In the genomic region with DNA sequence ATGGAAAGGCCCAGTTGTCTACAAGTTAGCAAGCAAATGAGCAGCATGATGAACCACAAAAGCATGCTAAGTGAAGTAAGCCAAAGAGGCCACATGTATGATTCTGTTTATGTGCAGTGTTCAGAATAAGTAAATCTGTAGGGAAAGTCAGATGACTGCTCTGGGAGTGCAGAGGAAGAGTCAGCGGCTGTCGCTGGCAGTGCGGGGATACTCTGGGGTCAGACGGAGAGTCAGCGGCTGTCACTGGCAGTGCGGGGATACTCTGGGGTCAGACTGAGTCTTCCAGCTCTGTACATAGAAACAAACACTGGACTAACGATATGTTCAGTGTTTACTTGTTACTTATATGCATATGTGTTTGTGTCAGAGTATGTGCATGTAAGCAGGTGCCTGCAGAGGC, we compare ENCODE assay signal across 23 mouse cellular contexts.
"Had no signal": no experiment of that assay in that cellular context is flagged by ENCODE, and none has a peak within 500 bp of the region (broad histone marks: within the 10 kb centered on the region; RNA-seq: fewer than 3 reads in every experiment).

No protein-coding gene starts in this region.

- ATAC-seq: liver, embryonic 12.5 days had no signal

- H3K27ac ChIP-seq: limb, embryonic 10.5 days; limb, embryonic 13.5 days; liver, embryonic 12.5 days; liver, embryonic 15.5 days; lung, embryonic 15.5 days; neural tube, embryonic 13.5 days; stomach, postnatal 0 days had no signal

- H3K4me1 ChIP-seq: limb, embryonic 10.5 days; liver, embryonic 12.5 days; liver, embryonic 15.5 days; neural tube, embryonic 13.5 days had no signal

- H3K9me3 ChIP-seq: limb, embryonic 10.5 days; limb, embryonic 13.5 days; liver, embryonic 12.5 days; liver, embryonic 15.5 days; lung, embryonic 15.5 days; neural tube, embryonic 13.5 days had no signal

- H3K4me2 ChIP-seq: limb, embryonic 13.5 days; liver, embryonic 12.5 days; liver, embryonic 15.5 days; lung, embryonic 15.5 days; neural tube, embryonic 13.5 days had no signal

- H3K27me3 ChIP-seq: limb, embryonic 13.5 days; liver, embryonic 12.5 days; liver, embryonic 15.5 days; lung, embryonic 15.5 days; neural tube, embryonic 13.5 days had no signal

- H3K9ac ChIP-seq: limb, embryonic 13.5 days; liver, embryonic 12.5 days; liver, embryonic 15.5 days; lung, embryonic 15.5 days; neural tube, embryonic 13.5 days had no signal

- H3K36me3 ChIP-seq: liver, embryonic 12.5 days; neural tube, embryonic 13.5 days had no signal

- DNase-seq: kidney, adult 18-20 months; kidney, adult 9 months; kidney, postnatal 14 days; layer of hippocampus, adult 9-11 months; liver; lung, adult 18-20 months; lung, postnatal 10 days; lung, postnatal 4 days; midbrain, embryonic 14.5 days; right cerebral cortex, adult 18-20 months; right cerebral cortex, postnatal 14 days; right cerebral cortex, postnatal 4 days; thymus, adult 2 months; thymus, postnatal 14 days; thymus, postnatal 4 days had no signal

- H3K4me3 ChIP-seq: layer of hippocampus, adult 2 months; limb, embryonic 10.5 days; limb, embryonic 13.5 days; liver, embryonic 12.5 days; liver, embryonic 15.5 days; lung, embryonic 15.5 days; neural tube, embryonic 13.5 days had no signal
